Mouse (Mus musculus) liver, embryonic 14.5 days (tissue): ENCODE measurements at regions not wholly inside any gene's neighbourhood (a gene's known extent, or its start where the extent isn't known, plus 50 kb on each side); places are given as distances from the start of the nearest gene placed in this dataset.

ENCODE experiments used
- CTCF ChIP-seq: IDR thresholded peaks from 2 replicates; pipeline ENCODE4 v1.5.1; 2016; ENCODE audit warnings: antibody characterized with exemption, low read depth, control low read depth
- EP300 ChIP-seq: IDR thresholded peaks from 2 replicates; pipeline ENCODE4 v1.6.1; 2016; ENCODE audit warnings: antibody characterized with exemption, low read depth

DNA sequence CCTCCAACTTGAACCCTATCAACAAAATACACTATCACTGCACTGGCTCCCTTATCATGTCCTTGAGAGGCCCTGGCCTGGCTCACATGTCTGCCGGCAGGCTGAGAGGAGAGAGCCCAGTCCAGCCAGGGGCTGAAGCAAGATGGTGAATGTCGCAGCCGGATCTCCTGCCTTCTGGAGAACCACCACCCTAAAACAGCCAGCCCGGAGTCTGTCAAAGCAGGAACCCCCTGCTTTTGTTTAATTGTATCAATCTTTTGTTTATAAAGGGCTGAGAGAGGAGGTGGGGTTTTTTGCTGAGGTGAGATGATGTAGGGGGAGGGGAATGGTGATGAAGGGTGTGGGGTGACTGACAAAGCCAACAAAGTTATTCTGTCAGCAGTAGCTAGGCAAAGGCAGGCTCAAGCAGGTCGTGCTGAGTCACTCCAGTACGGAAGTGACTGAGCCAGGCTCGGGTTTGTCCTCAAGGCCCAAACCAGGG is 269.2 kb downstream of the Gxylt1 start:
- no peak for TF ChIP-seq CTCF
- no peak for TF ChIP-seq EP300
